Mouse (Mus musculus): ENCODE measurements around the gene Epha2.

DNA sequence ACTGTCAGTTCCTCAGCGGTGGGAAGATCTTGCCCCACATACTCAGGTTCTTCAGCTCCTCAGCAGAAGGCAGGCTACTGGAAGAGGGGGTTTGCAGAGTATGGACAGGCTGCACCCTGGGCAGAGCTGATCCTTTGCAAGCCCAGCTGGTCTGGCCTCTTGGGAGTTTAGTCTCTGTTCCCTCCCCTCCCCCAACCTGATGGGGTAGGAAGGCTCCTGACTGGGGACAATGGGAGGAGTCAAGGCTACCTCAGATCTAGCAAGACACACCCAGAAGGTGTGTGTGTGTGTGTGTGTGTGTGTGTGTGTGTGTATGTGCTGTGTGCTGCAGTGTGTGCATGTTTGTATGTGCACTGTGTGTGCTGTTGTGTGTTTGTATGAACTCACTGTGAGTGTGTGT, 37.8 kb downstream of the Epha2 start:
- TF ChIP-seq CTCF (IDR thresholded peaks at IDR 0.05; ENCODE audit: low read depth, low read length) = no peak
- TF ChIP-seq POLR2A (IDR thresholded peaks at IDR 0.05; ENCODE audit: borderline replicate concordance, low read depth, low read length) = no peak
